20 mouse cellular contexts compared by ENCODE assay signal in the genomic region with DNA sequence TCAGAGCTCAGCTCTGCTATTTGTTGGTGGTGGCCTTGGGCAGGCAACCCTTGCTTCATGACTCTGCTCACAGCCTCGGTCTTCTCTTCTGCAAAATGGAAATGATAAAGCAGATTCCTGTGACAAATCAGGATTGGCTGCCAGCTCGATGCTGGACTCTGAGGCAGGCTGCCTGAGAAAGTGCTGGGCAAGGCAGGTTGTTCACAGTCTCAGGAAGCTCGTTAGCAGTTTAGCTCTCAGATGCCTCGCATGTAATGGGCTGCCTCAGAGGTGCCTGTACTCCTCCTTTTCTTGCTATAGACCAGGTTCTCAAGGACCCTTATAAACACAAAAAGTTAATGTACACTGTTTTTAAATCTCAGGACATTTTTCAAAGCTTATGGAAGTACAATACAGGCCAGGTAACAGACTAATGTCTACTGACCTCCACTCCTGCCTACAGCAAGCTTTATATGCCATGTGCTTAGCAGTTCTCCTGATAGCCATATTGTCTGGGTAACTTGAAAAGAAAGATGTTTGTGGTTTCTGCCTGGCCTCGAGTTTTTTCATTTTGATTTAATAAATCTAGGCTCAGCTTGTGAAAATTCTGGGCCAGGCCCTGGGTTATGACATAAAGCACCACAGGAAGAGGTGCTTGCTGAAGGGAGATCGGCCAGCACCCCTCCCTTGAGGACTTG. TPM values are rescaled to one million over a fixed set of nuclear protein-coding genes. Genes with fewer than 3 reads are reported as not detected.
A peak's percentile ranks its signal among the peaks of the same experiment; 100 is the strongest.
DNase-seq lines count a peak whose midpoint lies in the region; ATAC-seq lines count a peak whose summit lies in the region.
"Had no signal": no experiment of that assay in that cellular context is flagged by ENCODE, and none has a peak within 500 bp of the region (broad histone marks: within the 10 kb centered on the region; RNA-seq: fewer than 3 reads in every experiment).

No protein-coding gene starts in this region.

- H3K9ac ChIP-seq in heart, embryonic 11.5 days (ENCODE audit: low read depth, low read length) = no peak overlapping the region
- H3K9ac ChIP-seq in liver, embryonic 15.5 days = no peak overlapping the region
- H3K9ac ChIP-seq: embryonic facial prominence, embryonic 15.5 days; heart, embryonic 12.5 days; lung, embryonic 14.5 days had no signal

- no peak overlapping the region for H3K27ac ChIP-seq in heart, embryonic 11.5 days (ENCODE audit: low read depth, low read length)
- H3K27ac ChIP-seq in liver, embryonic 15.5 days (replicated peaks) = 0 out of 2 replicates have a peak overlapping the region, but pooled peaks have one; percentile 34
- H3K27ac ChIP-seq: embryonic facial prominence, embryonic 15.5 days; hindbrain, postnatal 0 days; left cerebral cortex, adult 2 months had no signal

- H3K36me3 ChIP-seq in heart, embryonic 11.5 days (ENCODE audit: control insufficient read depth, insufficient read depth, low read length) = no peaks in the 10 kb centered on the region
- H3K36me3 ChIP-seq in liver, embryonic 15.5 days (replicated peaks) = peaks cover 25% of the 10 kb centered on the region
- H3K36me3 ChIP-seq: embryonic facial prominence, embryonic 15.5 days; heart, embryonic 12.5 days had no signal

- 61% methylated on average over 6 of the region's 6 CpGs for WGBS in heart, embryonic 11.5 days (ENCODE audit: insufficient replicate concordance)
- whole genome bisulfite sequencing in liver, embryonic 15.5 days (ENCODE audit: insufficient replicate concordance) = 26% methylated on average over 6 of the region's 6 CpGs

- peak; percentile 64 for DNase-seq in heart, adult 11 months
- DNase-seq in thymus, postnatal 4 days = peak; percentile 35
- DNase-seq in thymus, postnatal 25 days = no peak
- DNase-seq in c-Kit-positive CD71-positive TER-119-positive erythroid progenitor cells, embryonic 14.5 days (ENCODE audit: low spot score) = no peak
- DNase-seq: adrenal gland, postnatal 10 days; cerebellum, adult 9-10 months; heart, postnatal 10 days; kidney, adult 18-20 months; kidney, postnatal 4 days; layer of hippocampus, adult 9-11 months; lung, embryonic 14.5 days had no signal

- no peak for ATAC-seq in heart, embryonic 11.5 days (replicated peaks; ENCODE audit: insufficient number of reproducible peaks, low FRiP score, low TSS enrichment)
- no peak for ATAC-seq in liver, embryonic 15.5 days (ENCODE audit: insufficient read depth)
- ATAC-seq in monocyte, adult 5-6 weeks (replicated peaks; ENCODE audit: insufficient number of reproducible peaks, low FRiP score, low TSS enrichment, poor library complexity, severe bottlenecking) = no peak
- ATAC-seq in cerebellum, adult (ENCODE audit: insufficient number of reproducible peaks, low FRiP score, low TSS enrichment) = no peak
- ATAC-seq: forebrain, embryonic 14.5 days; hindbrain, postnatal 0 days had no signal

- no peak overlapping the region for H3K4me3 ChIP-seq in heart, embryonic 11.5 days (ENCODE audit: low read depth, low read length)
- H3K4me3 ChIP-seq in liver, embryonic 15.5 days (replicated peaks) = no peak overlapping the region
- H3K4me3 ChIP-seq: embryonic facial prominence, embryonic 15.5 days; heart, embryonic 12.5 days; left cerebral cortex, adult 2 months had no signal

- no peaks in the 10 kb centered on the region for H3K9me3 ChIP-seq in heart, embryonic 11.5 days (replicated peaks; ENCODE audit: control insufficient read depth, low read length)
- H3K9me3 ChIP-seq in liver, embryonic 15.5 days (replicated peaks) = no peaks in the 10 kb centered on the region
- H3K9me3 ChIP-seq: embryonic facial prominence, embryonic 15.5 days; heart, embryonic 12.5 days had no signal

- no peaks in the 10 kb centered on the region for H3K4me1 ChIP-seq in heart, embryonic 11.5 days (ENCODE audit: control insufficient read depth, insufficient read depth, low read length)
- peaks cover 72% of the 10 kb centered on the region for H3K4me1 ChIP-seq in liver, embryonic 15.5 days (replicated peaks)
- H3K4me1 ChIP-seq: embryonic facial prominence, embryonic 15.5 days; heart, embryonic 12.5 days had no signal

- no peak overlapping the region for H3K4me2 ChIP-seq in heart, embryonic 11.5 days
- H3K4me2 ChIP-seq in liver, embryonic 15.5 days = peak overlapping the region; percentile 8; the same call in 1 of the 2 replicates
- H3K4me2 ChIP-seq: embryonic facial prominence, embryonic 15.5 days; heart, embryonic 12.5 days; lung, embryonic 14.5 days had no signal

- H3K27me3 ChIP-seq in heart, embryonic 11.5 days (ENCODE audit: control insufficient read depth, insufficient read depth, low read length) = no peaks in the 10 kb centered on the region
- H3K27me3 ChIP-seq in liver, embryonic 15.5 days = no peaks in the 10 kb centered on the region
- H3K27me3 ChIP-seq: embryonic facial prominence, embryonic 15.5 days had no signal

RNA-seq across cellular contexts. Expression of a gene that starts 10.5 kb away (rescaled TPM):
- polyA plus RNA-seq in heart, embryonic 11.5 days (2014; fragmentation: Nextera tagmentation; extraction: Ambion mirVana) = 7.0 and 7.6 TPM in 2 replicates
- polyA plus RNA-seq in liver, embryonic 15.5 days (2015; fragmentation: Nextera tagmentation; extraction: Ambion mirVana) = 33.7 and 35.9 TPM in 2 replicates
- total RNA-seq in monocyte, adult 5-6 weeks (2017) = 137 to 339 TPM (median 177 TPM) in 3 replicates

Comparison
In these comparisons a context has a peak if more than half of its experiments do, and no peak if none do; other contexts are left out.
1. DNase-seq: peak in heart, adult 11 months (single experiment) and thymus, postnatal 4 days (single experiment); none in thymus, postnatal 25 days (single experiment) and c-Kit-positive CD71-positive TER-119-positive erythroid progenitor cells, embryonic 14.5 days (single experiment).